Mouse (Mus musculus): ENCODE data around the gene Negr1.

GRCm38 (mm10) chr3:156851921-156852320 lies 290.3 kb downstream of the Negr1 start:
- TF ChIP-seq ZKSCAN1 (IDR thresholded peaks at IDR 0.05; ENCODE audit: borderline replicate concordance, low read depth, low read length), result no peak
- TF ChIP-seq MAFK (IDR thresholded peaks at IDR 0.05; ENCODE audit: insufficient replicate concordance, low read length), result no peak
- no peak for TF ChIP-seq CTCF (conservative IDR thresholded peaks at IDR 0.05 in 1 of 2, IDR thresholded peaks at IDR 0.05 in 1 of 2; ENCODE audit: low read depth in 2 of 2, low read length in 2 of 2)
